In genomic region chr12:108893715-108894431, GRCm38 (mm10) we compare ENCODE assay signal across 8 mouse cellular contexts. TPM values are rescaled to one million over a fixed set of nuclear protein-coding genes. Genes with fewer than 3 reads are reported as not detected.
DNase-seq lines count a peak whose midpoint lies in the region; ATAC-seq and TF ChIP-seq lines count a peak whose summit lies in the region.

Wars (minus strand) TSS chr12:108894174.

- H3K9ac ChIP-seq in MEL (ENCODE audit: control insufficient read depth, low read depth, low read length, poor library complexity, severe bottlenecking) = peak within 1 kb of the TSS; percentile 89
- H3K9ac ChIP-seq in forebrain, postnatal 0 days = peak within 1 kb of the TSS; percentile 68
- H3K9ac ChIP-seq in lung, embryonic 15.5 days = peak within 1 kb of the TSS; percentile 73

- peaks cover 4 to 22% of the 10 kb centered on the region in 2 experiments; a peak in 3 of 4 replicates for H3K36me3 ChIP-seq in MEL (ENCODE audit: control insufficient read depth in 1 of 2, insufficient read depth in 2 of 2, low read length in 2 of 2)
- H3K36me3 ChIP-seq in forebrain, postnatal 0 days (ENCODE audit: insufficient read depth) = peaks cover 6% of the 10 kb centered on the region; the same call in 1 of the 2 replicates
- no peaks in the 10 kb centered on the region for H3K36me3 ChIP-seq in lung, embryonic 15.5 days

- peak within 1 kb of the TSS; percentile 65 for H3K4me2 ChIP-seq in forebrain, postnatal 0 days (ENCODE audit: low read depth)
- H3K4me2 ChIP-seq in lung, embryonic 15.5 days = peak within 1 kb of the TSS; percentile 84

- TF ChIP-seq CTCF in MEL (IDR thresholded peaks at IDR 0.05 in 2 of 3, conservative IDR thresholded peaks at IDR 0.05 in 1 of 3; ENCODE audit: control insufficient read depth in 1 of 3, insufficient read depth in 1 of 3, low read depth in 2 of 3, low read length in 3 of 3, poor library complexity in 1 of 3, severe bottlenecking in 1 of 3) = no peak
- no peak for TF ChIP-seq CTCF in cerebellum, adult 2 months (IDR thresholded peaks at IDR 0.05; ENCODE audit: borderline replicate concordance, insufficient read depth, low read depth, low read length)
- no peak for TF ChIP-seq CTCF in forebrain, postnatal 0 days (IDR thresholded peaks at IDR 0.05; ENCODE audit: low read depth)

- peak; percentile 98 for DNase-seq in MEL (ENCODE audit: low read depth, low spot score)
- peak; percentile 97 for DNase-seq in cerebellum, adult 2 months
- peak; percentile 97 for DNase-seq in forebrain, postnatal 0 days
- DNase-seq in heart, postnatal 4 days = peak; percentile 97
- peak; percentile 94 to 96 for DNase-seq in layer of hippocampus, adult 8-10 months (ENCODE audit: low spot score in 2 of 2)
- peak; percentile 93 for DNase-seq in ovary, adult 18-20 months (ENCODE audit: low spot score)
- peak; percentile 89 for DNase-seq in thymus, postnatal 0 days (ENCODE audit: low spot score)

- H3K27me3 ChIP-seq in MEL (ENCODE audit: control insufficient read depth in 1 of 2, insufficient read depth in 2 of 2, low read length in 2 of 2) = no peaks in the 10 kb centered on the region
- H3K27me3 ChIP-seq in cerebellum, adult 2 months (ENCODE audit: control insufficient read depth, insufficient read depth, low read length) = no peaks in the 10 kb centered on the region
- H3K27me3 ChIP-seq in forebrain, postnatal 0 days (ENCODE audit: insufficient read depth, low read length) = no peaks in the 10 kb centered on the region
- no peaks in the 10 kb centered on the region for H3K27me3 ChIP-seq in lung, embryonic 15.5 days

- peak within 1 kb of the TSS; percentile 91 for H3K27ac ChIP-seq in MEL (ENCODE audit: control insufficient read depth, low read depth, low read length)
- H3K27ac ChIP-seq in cerebellum, adult 2 months (ENCODE audit: insufficient read depth, low read length) = no peak within 1 kb of the TSS; the same call in 1 of the 2 replicates
- 0 out of 2 replicates have a peak within 1 kb of the TSS, but pooled peaks have one; percentile 29 for H3K27ac ChIP-seq in forebrain, postnatal 0 days (ENCODE audit: low read depth, low read length)
- no peak within 1 kb of the TSS; the same call in 1 of the 2 replicates for H3K27ac ChIP-seq in lung, embryonic 15.5 days

- no peaks in the 10 kb centered on the region for H3K9me3 ChIP-seq in MEL (replicated peaks; ENCODE audit: insufficient read depth, low read length)
- H3K9me3 ChIP-seq in forebrain, postnatal 0 days (ENCODE audit: low read length) = no peaks in the 10 kb centered on the region
- H3K9me3 ChIP-seq in lung, embryonic 15.5 days = no peaks in the 10 kb centered on the region

- peaks cover 6 to 19% of the 10 kb centered on the region in 2 experiments; a peak in 3 of 4 replicates for H3K4me1 ChIP-seq in MEL (ENCODE audit: control insufficient read depth in 1 of 2, insufficient read depth in 2 of 2, low read length in 2 of 2)
- peaks cover 4% of the 10 kb centered on the region for H3K4me1 ChIP-seq in cerebellum, adult 2 months (ENCODE audit: control insufficient read depth, insufficient read depth, low read length)
- H3K4me1 ChIP-seq in forebrain, postnatal 0 days (ENCODE audit: insufficient read depth) = peaks cover 15% of the 10 kb centered on the region
- H3K4me1 ChIP-seq in lung, embryonic 15.5 days = peaks cover 18% of the 10 kb centered on the region

- peak; percentile 99 for ATAC-seq in forebrain, postnatal 0 days
- peak; percentile 100 for ATAC-seq in lung, embryonic 15.5 days (ENCODE audit: borderline replicate concordance, extremely low read depth, low FRiP score, low TSS enrichment)

- peak within 1 kb of the TSS; percentile 85 to 91 for H3K4me3 ChIP-seq in MEL (ENCODE audit: control insufficient read depth in 1 of 2, insufficient read depth in 1 of 2, low read depth in 2 of 2, low read length in 2 of 2)
- peak within 1 kb of the TSS; percentile 71 for H3K4me3 ChIP-seq in cerebellum, adult 2 months (replicated peaks; ENCODE audit: insufficient read depth, low read depth, low read length)
- peak within 1 kb of the TSS; percentile 95 for H3K4me3 ChIP-seq in forebrain, postnatal 0 days (ENCODE audit: low read depth, low read length)
- H3K4me3 ChIP-seq in lung, embryonic 15.5 days = peak within 1 kb of the TSS; percentile 95

- peak; percentile 84 to 91 for TF ChIP-seq POLR2A in MEL (IDR thresholded peaks at IDR 0.05; ENCODE audit: control insufficient read depth in 1 of 2, insufficient read depth in 1 of 2, low read depth in 1 of 2, low read length in 2 of 2, poor library complexity in 1 of 2)
- TF ChIP-seq POLR2A in cerebellum, adult 2 months (IDR thresholded peaks at IDR 0.05; ENCODE audit: borderline replicate concordance, insufficient read depth, low read length) = peak; percentile 85

- no peak for TF ChIP-seq EP300 in MEL (IDR thresholded peaks at IDR 0.05; ENCODE audit: low read depth in 1 of 2, low read length in 2 of 2)

- H3K79me2 ChIP-seq in MEL (ENCODE audit: control insufficient read depth, insufficient read depth, low read length, poor library complexity) = peaks cover 29% of the 10 kb centered on the region

- WGBS in cerebellum, adult 2 months = under 1% methylated on average over 58 of the region's 58 CpGs
- WGBS in forebrain, postnatal 0 days = 2% methylated on average over 55 of the region's 58 CpGs
- 2% methylated on average over 58 of the region's 58 CpGs for WGBS in lung, embryonic 15.5 days

- TF ChIP-seq RAD21 in MEL (IDR thresholded peaks at IDR 0.05; ENCODE audit: low read depth, low read length) = no peak

TF ChIP-seq in MEL, 35 proteins besides CTCF, POLR2A, EP300 and RAD21 (continues in another document):
- peak; percentile 45; the same call in 1 of the 2 replicates for TF ChIP-seq ETS1 (IDR thresholded peaks at IDR 0.05; ENCODE audit: low read depth, low read length)
- peak; percentile 35; the same call in 1 of the 2 replicates for TF ChIP-seq USF1 (IDR thresholded peaks at IDR 0.05; ENCODE audit: low read depth, low read length)
- TF ChIP-seq ZC3H11A (IDR thresholded peaks at IDR 0.05; ENCODE audit: low read depth, low read length) = no peak
- TF ChIP-seq POLR2AphosphoS5 (IDR thresholded peaks at IDR 0.05; ENCODE audit: borderline replicate concordance, low read depth, low read length) = no peak; the same call in 1 of the 2 replicates
- TF ChIP-seq RCOR1 (IDR thresholded peaks at IDR 0.05; ENCODE audit: low read depth, low read length) = 0 out of 2 replicates have a peak, but pooled peaks have one; percentile 25
- TF ChIP-seq E2F4 (IDR thresholded peaks at IDR 0.05; ENCODE audit: borderline replicate concordance, low read depth, low read length) = no peak
- TF ChIP-seq CHD2 (IDR thresholded peaks at IDR 0.05; ENCODE audit: low read length) = no peak
- peak; percentile 76; the same call in 1 of the 2 replicates for TF ChIP-seq KAT2A (conservative IDR thresholded peaks at IDR 0.05; ENCODE audit: low read depth, low read length)
- no peak for TF ChIP-seq UBTF (IDR thresholded peaks at IDR 0.05; ENCODE audit: borderline replicate concordance, insufficient read depth, low read depth, low read length)
- peak; percentile 92 for TF ChIP-seq ZMIZ1 (IDR thresholded peaks at IDR 0.05; ENCODE audit: low read depth, low read length)
- no peak for TF ChIP-seq MYB (IDR thresholded peaks at IDR 0.05; ENCODE audit: low read depth, low read length)
- no peak for TF ChIP-seq ZKSCAN1 (IDR thresholded peaks at IDR 0.05; ENCODE audit: low read depth, low read length)
- peak; percentile 92 for TF ChIP-seq POLR2AphosphoS2 (IDR thresholded peaks at IDR 0.05; ENCODE audit: low read length)
- TF ChIP-seq ELF1 (IDR thresholded peaks at IDR 0.05; ENCODE audit: low read depth, low read length) = peak; percentile 88
- peak; percentile 98 for TF ChIP-seq MAZ (IDR thresholded peaks at IDR 0.05; ENCODE audit: low read depth, low read length)
- TF ChIP-seq NRF1 (IDR thresholded peaks at IDR 0.05; ENCODE audit: insufficient read depth, low read depth, low read length, poor library complexity, severe bottlenecking) = 0 out of 2 replicates have a peak, but pooled peaks have one; percentile 27
- peak; percentile 61 for TF ChIP-seq TBP (IDR thresholded peaks at IDR 0.05; ENCODE audit: low read depth, low read length)
- TF ChIP-seq MXI1 (IDR thresholded peaks at IDR 0.05; ENCODE audit: low read depth, low read length) = peak; percentile 94
- TF ChIP-seq MYC (IDR thresholded peaks at IDR 0.05; ENCODE audit: low read depth, low read length) = peak; percentile 86; the same call in 1 of the 2 replicates
- no peak for TF ChIP-seq CHD1 (IDR thresholded peaks at IDR 0.05; ENCODE audit: low read depth, low read length)
- TF ChIP-seq MAX (IDR thresholded peaks at IDR 0.05; ENCODE audit: low read length) = peak; percentile 75
- TF ChIP-seq TCF12 (IDR thresholded peaks at IDR 0.05; ENCODE audit: low read depth, low read length) = peak; percentile 76
- TF ChIP-seq GABPA (IDR thresholded peaks at IDR 0.05; ENCODE audit: low read depth, low read length) = no peak
- TF ChIP-seq BHLHE40 (IDR thresholded peaks at IDR 0.05; ENCODE audit: borderline replicate concordance, low read depth, low read length) = no peak
- peak; percentile 95 for TF ChIP-seq SIN3A (IDR thresholded peaks at IDR 0.05; ENCODE audit: low read length)
- TF ChIP-seq MAFK (IDR thresholded peaks at IDR 0.05; ENCODE audit: borderline replicate concordance, low read depth, low read length) = no peak
- peak; percentile 92 for TF ChIP-seq HCFC1 (IDR thresholded peaks at IDR 0.05; ENCODE audit: low read depth, low read length)
- TF ChIP-seq SMC3 (IDR thresholded peaks at IDR 0.05; ENCODE audit: low read depth, low read length) = no peak
- 0 out of 2 replicates have a peak, but pooled peaks have one; percentile 39 for TF ChIP-seq ZNF384 (IDR thresholded peaks at IDR 0.05; ENCODE audit: low read depth, low read length)
- no peak for TF ChIP-seq TAL1 (IDR thresholded peaks at IDR 0.05; ENCODE audit: low read length)
- TF ChIP-seq GATA1 (IDR thresholded peaks at IDR 0.05; ENCODE audit: low read depth, low read length) = no peak

RNA-seq across cellular contexts. Expression of gene Wars, which starts in this region (rescaled TPM):
- 82.5 and 85.7 TPM in 2 replicates for total RNA-seq in MEL (2012; rRNA removed)
- polyA plus RNA-seq in MEL (2012; ENCODE audit: insufficient read depth in 1 of 2, insufficient read length in 2 of 2, low read depth in 1 of 2, low replicate concordance in 2 of 2, missing spikeins in 1 of 2) = 100 to 1,000 TPM in 1 of 2 experiments, 10 to 100 TPM in 1; 98.4 to 836 TPM
- 120 and 128 TPM in 2 replicates for polyA plus RNA-seq in cerebellum, adult 2 months (2012; rRNA removed)
- total RNA-seq in forebrain, postnatal 0 days (2014; rRNA removed) = 91.6 and 92.5 TPM in 2 replicates
- polyA plus RNA-seq in forebrain, postnatal 0 days (2015; fragmentation: Nextera tagmentation; extraction: Ambion mirVana) = 99.8 and 108 TPM in 2 replicates
- total RNA-seq in heart, postnatal 4 days (2021) = 10 to 100 TPM; 48.1 to 49.0 TPM
- 10 to 100 TPM; 82.6 to 97.2 (median 90.6) TPM for total RNA-seq in layer of hippocampus, adult 8-10 months (2022)
- polyA plus RNA-seq in lung, embryonic 15.5 days (2015; fragmentation: Nextera tagmentation; extraction: Ambion mirVana) = 80.8 and 84.0 TPM in 2 replicates
- 59.5 and 64.1 TPM in 2 replicates for polyA plus RNA-seq in thymus, postnatal 0 days (2015; fragmentation: Nextera tagmentation; extraction: Ambion mirVana)

Comparison
In these comparisons a context has a peak if more than half of its experiments do, and no peak if none do; other contexts are left out.
1. H3K27ac ChIP-seq: peak in MEL (single experiment) and forebrain, postnatal 0 days (single experiment); none in cerebellum, adult 2 months (single experiment) and lung, embryonic 15.5 days (single experiment).
2. Peak in every context shown above with its lines, with median percentiles within 50 percentile points of each other: DNase-seq, H3K4me3 ChIP-seq and H3K9ac ChIP-seq.